Mouse (Mus musculus) erythroid progenitor cell, adult 5-6 weeks (primary cell): Measurements from ENCODE around the gene Kcnk18. TPM values are rescaled to one million over a fixed set of nuclear protein-coding genes. Genes with fewer than 3 reads are reported as not detected.

Experiments
- ATAC-seq: replicated peaks from 2 replicates; pipeline ENCODE4 v1.8.0; 2016; ENCODE audit warnings: moderate number of reproducible peaks, mild to moderate bottlenecking, moderate TSS enrichment, inconsistent platforms; ENCODE audit not compliant: poor library complexity, low FRiP score, severe bottlenecking
- total RNA-seq, 2 experiments: library from RNA; stranded (forward) in 1 of 2; stranded (reverse) in 1 of 2; fragments of 150-400 nt in 1 of 2; fragments of 186-747, 209-891 nt in 1 of 2; gene quantifications; 2 replicates each; pipeline versions ENCODE4 v1.2.3 to v1.2.4; 2015 to 2017; ENCODE audit warnings: low replicate concordance in 2 of 2

The Kcnk18 gene
- total RNA-seq, 2 experiments from 2014 or later = not detected

DNA sequence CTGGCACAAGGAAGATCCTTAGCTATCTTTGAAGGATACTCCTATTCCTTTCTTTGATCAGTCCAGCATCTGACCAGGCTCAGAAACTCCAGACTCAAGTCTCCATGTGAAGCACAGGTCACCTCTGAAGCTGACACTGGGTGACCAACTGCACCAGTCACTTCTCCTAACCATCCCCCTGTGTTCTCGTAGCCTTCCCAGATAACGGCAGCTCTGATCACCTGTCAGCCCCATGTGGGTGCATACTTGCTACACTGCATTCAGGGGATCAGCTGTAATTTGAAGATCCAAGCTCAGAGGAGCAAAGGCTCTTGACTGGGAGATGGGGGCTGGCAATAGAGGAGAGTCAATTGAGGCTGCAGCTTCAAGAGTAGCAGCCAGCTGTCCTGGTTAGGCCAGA lies 10.0 kb upstream of the Kcnk18 start:
- no peak for ATAC-seq

DNA sequence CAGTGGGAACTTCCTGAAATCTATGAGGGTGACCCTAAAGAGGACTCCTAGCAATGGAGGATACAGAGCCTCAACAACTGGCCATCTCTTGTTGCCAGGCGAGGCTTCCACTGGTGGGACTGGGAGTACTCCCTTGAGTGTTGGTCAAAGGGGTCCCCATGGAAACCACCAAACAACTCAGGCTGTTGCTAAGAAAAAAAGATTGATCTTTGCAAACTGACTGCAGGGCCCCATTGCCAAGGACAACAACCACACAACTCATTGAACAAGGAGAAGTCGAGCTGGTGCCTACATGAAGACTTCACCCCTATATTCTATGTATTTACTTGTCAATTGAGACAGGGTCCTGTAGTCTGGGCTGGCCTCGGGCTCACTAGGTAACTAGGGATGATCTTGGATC lies 2.1 kb upstream of the Kcnk18 start:
- no peak for ATAC-seq

- ATAC-seq = no peak
Observed at GRCm38 (mm10) chr19:59221131-59221530, 2.1 kb downstream of the Kcnk18 start.

DNA sequence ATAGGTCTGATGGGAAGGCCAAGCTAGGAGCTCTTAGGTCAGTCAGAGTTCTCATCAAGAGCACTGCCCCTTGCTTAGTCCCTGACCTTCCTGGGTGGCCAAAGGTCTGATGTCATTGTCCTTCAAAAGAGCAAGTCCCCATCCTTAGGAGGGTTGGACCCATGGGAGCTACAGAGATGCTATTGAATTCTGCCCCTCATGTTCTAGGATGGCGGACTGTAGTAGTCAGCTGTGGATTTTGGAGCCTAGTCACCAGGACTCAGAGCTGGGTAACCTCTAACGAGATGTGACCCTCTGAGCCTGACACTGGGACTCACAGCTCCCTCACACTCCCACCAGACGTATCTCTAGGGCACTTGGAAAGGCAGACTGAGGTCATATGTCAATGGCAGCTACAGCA lies 9.4 kb downstream of the Kcnk18 start:
- no peak for ATAC-seq

GRCm38 (mm10) chr19:59232786-59233185 lies 13.8 kb downstream of the Kcnk18 start:
- no peak for ATAC-seq

GRCm38 (mm10) chr19:59235001-59235400 lies 16.0 kb downstream of the Kcnk18 start:
- no peak for ATAC-seq

- ATAC-seq = no peak
Observed at GRCm38 (mm10) chr19:59236046-59236445, 17.0 kb downstream of the Kcnk18 start.

- no peak for ATAC-seq
Observed at GRCm38 (mm10) chr19:59238630-59239029, 19.6 kb downstream of the Kcnk18 start.

DNA sequence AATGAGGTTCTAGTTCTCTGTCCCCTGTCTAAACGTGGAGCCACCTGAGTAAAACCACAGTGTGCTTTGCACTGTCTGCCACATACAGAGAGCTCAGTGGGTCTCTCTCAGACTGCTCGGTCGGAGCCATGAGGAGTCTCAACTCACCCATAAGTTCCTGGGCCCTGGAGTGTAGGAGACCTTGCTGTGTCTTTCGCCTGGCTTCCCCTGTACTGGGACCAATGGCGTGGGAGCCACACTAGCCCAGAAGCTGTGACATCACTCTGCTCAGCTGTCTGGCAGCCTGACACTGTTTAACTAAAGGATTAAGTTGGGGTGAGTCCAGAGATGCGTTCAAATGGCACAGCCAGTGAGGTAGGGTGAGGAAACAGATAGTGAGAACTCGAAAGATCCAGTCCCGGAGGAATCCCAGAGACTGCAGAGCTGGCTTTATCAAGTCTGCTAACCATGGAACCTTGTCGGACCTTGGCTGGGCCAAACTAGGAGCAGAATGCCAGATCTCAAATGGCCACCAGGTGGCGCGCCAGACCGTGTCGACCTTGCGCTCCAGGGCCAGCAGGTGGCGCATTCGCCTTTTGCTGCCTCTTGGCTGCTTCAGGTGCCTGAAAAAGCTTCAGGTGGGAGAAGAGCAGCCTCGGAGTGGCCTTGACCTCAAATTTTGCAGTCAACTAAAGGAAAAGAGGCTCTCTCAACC lies 20.3 kb downstream of the Kcnk18 start:
- ATAC-seq = peak; percentile 89

DNA sequence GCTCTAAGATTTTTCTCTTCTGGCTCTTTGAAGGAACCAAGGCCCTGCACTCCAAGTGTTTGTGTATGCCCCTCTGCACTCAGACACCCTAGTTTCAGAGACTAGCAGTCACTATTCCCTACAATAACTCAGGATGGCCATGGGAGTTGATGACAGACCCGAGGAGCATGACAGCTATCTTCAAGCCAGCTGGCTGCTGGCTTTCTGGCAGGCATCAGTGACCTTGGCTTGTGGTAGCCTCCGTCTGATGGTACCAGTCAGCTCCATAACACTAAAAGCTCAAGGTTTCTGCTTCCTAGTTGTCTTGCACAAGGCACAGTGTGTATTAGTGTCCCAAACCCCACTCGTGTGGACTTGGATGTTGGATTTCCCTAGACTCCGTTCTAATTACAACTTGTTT lies 23.0 kb downstream of the Kcnk18 start:
- ATAC-seq = no peak

DNA sequence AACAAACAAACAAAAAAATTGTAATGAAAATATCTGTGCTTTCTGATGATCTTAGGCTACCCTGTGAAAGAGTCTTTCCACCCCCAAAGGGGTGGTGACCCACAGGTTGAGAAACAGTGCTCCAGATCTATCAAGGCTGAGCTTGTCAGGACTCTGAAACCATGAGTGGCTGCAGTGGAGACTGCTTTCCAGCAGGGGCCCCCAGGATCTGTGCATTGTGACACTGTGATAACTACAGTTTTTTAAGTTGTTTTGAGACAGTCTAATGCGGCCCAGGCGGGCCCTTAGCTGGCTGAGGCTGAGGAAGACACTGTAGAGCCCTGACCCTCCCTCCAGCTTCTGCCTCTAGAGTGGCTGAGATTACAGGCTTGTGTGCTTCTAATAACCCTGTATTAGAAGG lies 24.0 kb downstream of the Kcnk18 start:
- no peak for ATAC-seq

DNA sequence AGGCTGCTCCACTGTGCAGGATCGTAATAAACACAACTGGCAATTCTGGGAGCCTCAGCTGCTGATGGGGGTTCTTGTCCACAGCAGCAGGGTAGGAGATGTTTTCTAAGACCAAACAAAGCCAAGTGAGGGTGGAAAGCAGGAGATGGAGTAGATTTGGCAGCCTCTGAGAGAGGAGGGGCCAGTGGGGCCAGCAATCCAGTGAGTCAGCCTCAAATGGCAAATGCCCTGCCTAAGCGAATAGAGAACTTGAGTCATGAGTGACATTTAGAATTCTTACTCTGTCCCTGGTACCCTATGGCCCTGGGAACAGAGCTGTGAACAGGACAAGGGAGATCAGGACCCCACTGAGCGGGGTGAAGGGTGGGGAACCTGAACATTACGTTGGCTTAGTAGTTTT lies 29.1 kb downstream of the Kcnk18 start:
- no peak for ATAC-seq

GRCm38 (mm10) chr19:59248553-59249286 lies 29.7 kb downstream of the Kcnk18 start:
- ATAC-seq = no peak

DNA sequence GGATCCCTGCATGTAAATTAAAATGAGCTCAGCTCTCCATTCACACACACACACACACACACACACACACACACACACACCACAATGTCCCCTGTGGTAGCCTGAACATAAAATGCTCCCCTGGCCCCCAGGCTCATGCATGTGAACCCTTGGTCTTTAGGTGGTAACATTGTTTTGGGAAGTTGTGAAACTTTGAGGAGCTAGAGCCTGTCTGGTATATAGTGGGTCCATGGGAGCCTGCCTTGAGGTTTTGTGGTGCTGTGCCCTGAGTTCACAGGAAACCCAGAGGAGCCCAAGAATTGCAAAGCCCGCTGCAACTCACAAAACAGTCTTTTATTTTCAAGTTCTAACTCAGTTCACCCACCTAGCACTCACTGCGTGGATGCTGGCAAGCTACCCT lies 33.6 kb downstream of the Kcnk18 start:
- no peak for ATAC-seq

GRCm38 (mm10) chr19:59259633-59260032 lies 40.6 kb downstream of the Kcnk18 start:
- ATAC-seq = no peak

DNA sequence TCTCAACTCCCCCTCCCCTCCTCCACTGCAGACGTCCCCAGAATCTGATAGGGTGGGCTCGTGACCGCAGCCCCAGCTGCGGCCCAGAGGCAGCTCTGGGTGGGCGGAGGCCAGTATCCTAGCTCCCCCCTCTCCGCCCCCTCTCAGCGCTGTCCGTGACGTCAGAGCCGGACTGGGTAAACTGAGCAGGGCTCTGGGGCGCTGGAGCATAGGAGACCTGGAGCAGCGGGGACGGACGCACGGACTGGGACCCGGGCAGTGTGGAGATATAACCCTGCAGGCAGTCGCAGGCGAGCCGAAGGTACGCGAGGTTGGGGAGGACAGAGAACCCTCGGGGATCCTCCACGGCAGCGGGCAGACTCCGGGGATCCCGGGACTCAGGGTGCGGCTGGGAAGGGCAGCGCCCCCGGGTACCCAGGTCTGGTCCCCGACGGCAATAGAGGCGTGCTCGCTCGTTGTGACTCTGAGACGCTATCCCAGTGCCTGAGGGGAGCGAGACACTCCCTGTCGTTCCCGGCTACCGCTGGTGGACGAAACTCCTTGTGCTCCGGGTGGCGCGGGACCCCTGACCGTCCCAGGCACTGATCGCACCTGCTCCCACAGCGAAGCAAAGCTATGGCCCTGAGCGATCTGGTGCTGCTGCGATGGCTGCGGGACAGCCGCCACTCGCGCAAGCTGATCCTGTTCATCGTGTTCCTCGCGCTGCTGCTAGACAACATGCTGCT lies 41.9 kb downstream of the Kcnk18 start, which contains the start of gene Slc18a2:
TSS of gene Slc18a2 (plus strand) at position 179 of the 725 bp plus-strand sequence.
- 0 out of 2 replicates have a peak, but pooled peaks have one; percentile 37 for ATAC-seq

GRCm38 (mm10) chr19:59261604-59262003 lies 42.6 kb downstream of the Kcnk18 start:
- ATAC-seq = no peak

DNA sequence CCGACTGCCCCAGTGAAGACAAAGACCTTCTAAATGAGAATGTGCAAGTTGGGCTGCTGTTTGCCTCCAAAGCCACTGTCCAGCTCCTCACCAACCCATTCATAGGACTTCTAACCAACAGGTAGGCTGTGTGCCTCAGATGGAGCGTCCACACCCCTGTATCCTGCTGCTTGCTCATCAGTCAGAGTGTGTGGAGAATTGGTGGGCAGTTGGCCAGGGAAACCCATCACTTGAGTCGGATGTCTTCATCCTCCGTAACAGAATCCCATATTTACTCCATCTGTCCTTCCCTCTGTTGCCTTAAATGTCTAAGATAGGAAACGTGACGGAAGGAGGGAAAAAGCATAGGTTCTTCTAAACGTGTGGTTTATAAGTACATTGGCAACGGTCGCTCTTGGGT lies 44.2 kb downstream of the Kcnk18 start:
- no peak for ATAC-seq

- no peak for ATAC-seq
Observed at GRCm38 (mm10) chr19:59264838-59265532, 46.0 kb downstream of the Kcnk18 start.

GRCm38 (mm10) chr19:59265907-59266306 lies 46.9 kb downstream of the Kcnk18 start:
- no peak for ATAC-seq
